28 mouse cellular contexts compared by ENCODE assay signal in genomic region chr2:147082391-147082790, GRCm38 (mm10). TPM values are rescaled to one million over a fixed set of nuclear protein-coding genes. Genes with fewer than 3 reads are reported as not detected.
DNase-seq lines count a peak whose midpoint lies in the region; ATAC-seq and TF ChIP-seq lines count a peak whose summit lies in the region.
"Had no signal": no experiment of that assay in that cellular context is flagged by ENCODE, and none has a peak within 500 bp of the region (broad histone marks: within the 10 kb centered on the region; RNA-seq: fewer than 3 reads in every experiment).

No protein-coding gene starts in this region.

- intact Hi-C loops in left cerebral cortex, postnatal 25 days (cut with DNase I) = loop anchor here (2.0 kb wide), 2 partner anchors 282 to 956 kb away; no protein-coding TSS in a partner anchor

- ATAC-seq in midbrain, embryonic 11.5 days (ENCODE audit: low FRiP score) = no peak
- ATAC-seq in midbrain, embryonic 15.5 days (replicated peaks) = no peak
- ATAC-seq: activated CD4-positive, CD25-positive, alpha-beta regulatory T cell, adult 4 months; CD4-positive, CD25-positive, alpha-beta regulatory T cell, adult 4 months; forebrain, embryonic 13.5 days; forebrain, embryonic 15.5 days; forebrain, postnatal 0 days; Patski had no signal

- H3K27ac ChIP-seq in midbrain, embryonic 11.5 days (ENCODE audit: low read depth, low read length) = no peak overlapping the region
- H3K27ac ChIP-seq in midbrain, embryonic 15.5 days = no peak overlapping the region
- H3K27ac ChIP-seq: embryonic facial prominence, embryonic 10.5 days; embryonic facial prominence, embryonic 12.5 days; forebrain, embryonic 13.5 days; forebrain, embryonic 15.5 days had no signal

- WGBS in midbrain, embryonic 11.5 days = 66% methylated on average over 4 of the region's 4 CpGs
- 65% methylated on average over 4 of the region's 4 CpGs for WGBS in midbrain, embryonic 15.5 days

- H3K4me2 ChIP-seq in midbrain, embryonic 11.5 days = no peak overlapping the region
- H3K4me2 ChIP-seq in midbrain, embryonic 15.5 days = no peak overlapping the region
- H3K4me2 ChIP-seq: embryonic facial prominence, embryonic 12.5 days; forebrain, embryonic 13.5 days; forebrain, embryonic 15.5 days had no signal

- DNase-seq in embryo, embryonic 10.5 days (ENCODE audit: low spot score) = peak; percentile 51
- DNase-seq in embryo, embryonic 10 days (ENCODE audit: low spot score) = no peak
- peak; percentile 91 for DNase-seq in midbrain, embryonic 11.5 days (ENCODE audit: low spot score, missing footprints)
- DNase-seq in brain, embryonic 14.5 days (ENCODE audit: low read depth) = peak; percentile 20
- no peak for DNase-seq in left cerebral cortex, postnatal 25 days (ENCODE audit: low spot score in 2 of 2)
- DNase-seq: adrenal gland, adult 8-10 months; adrenal gland, postnatal 14 days; adrenal gland, postnatal 36 days; B cell, adult 2 months; cerebellum, adult 11 months; cerebellum, adult 18-20 months; cerebellum, adult 8-10 months; cerebellum, adult 9-11 months; cerebellum, postnatal 14 days; forebrain, postnatal 0 days had no signal

- no peak overlapping the region for H3K9ac ChIP-seq in midbrain, embryonic 11.5 days (ENCODE audit: low read length)
- no peak overlapping the region for H3K9ac ChIP-seq in midbrain, embryonic 15.5 days
- H3K9ac ChIP-seq: embryonic facial prominence, embryonic 12.5 days; forebrain, embryonic 13.5 days; forebrain, embryonic 15.5 days; forebrain, postnatal 0 days had no signal

- no peak overlapping the region for H3K4me3 ChIP-seq in midbrain, embryonic 11.5 days (ENCODE audit: low read depth, low read length)
- H3K4me3 ChIP-seq in midbrain, embryonic 15.5 days = no peak overlapping the region
- H3K4me3 ChIP-seq: embryonic facial prominence, embryonic 10.5 days; embryonic facial prominence, embryonic 12.5 days; forebrain, embryonic 13.5 days; forebrain, embryonic 15.5 days had no signal

- TF ChIP-seq POLR2A in brain, embryonic 14.5 days (IDR thresholded peaks at IDR 0.05; ENCODE audit: borderline replicate concordance, extremely low read depth, insufficient read depth, insufficient read length, poor library complexity, severe bottlenecking) = no peak

- no peaks in the 10 kb centered on the region; the same call in 1 of the 2 replicates for H3K36me3 ChIP-seq in midbrain, embryonic 11.5 days (ENCODE audit: control insufficient read depth, insufficient read depth, low read length)
- 0 out of 2 replicates have a peak, but pooled peaks cover under 1% of the 10 kb centered on the region for H3K36me3 ChIP-seq in midbrain, embryonic 15.5 days (replicated peaks)
- H3K36me3 ChIP-seq: embryonic facial prominence, embryonic 12.5 days had no signal

- H3K9me3 ChIP-seq in midbrain, embryonic 11.5 days (ENCODE audit: control insufficient read depth, low read length) = no peaks in the 10 kb centered on the region
- H3K9me3 ChIP-seq in midbrain, embryonic 15.5 days = no peaks in the 10 kb centered on the region
- H3K9me3 ChIP-seq: embryonic facial prominence, embryonic 10.5 days; embryonic facial prominence, embryonic 12.5 days; forebrain, embryonic 13.5 days; forebrain, embryonic 15.5 days had no signal

- TF ChIP-seq CTCF in brain, embryonic 14.5 days (IDR thresholded peaks at IDR 0.05; ENCODE audit: borderline replicate concordance, extremely low read depth, insufficient read depth, insufficient read length) = no peak

- H3K27me3 ChIP-seq in midbrain, embryonic 11.5 days (ENCODE audit: control insufficient read depth, insufficient read depth, low read length) = peaks cover 68% of the 10 kb centered on the region
- H3K27me3 ChIP-seq in midbrain, embryonic 15.5 days (replicated peaks) = peaks cover 72% of the 10 kb centered on the region
- H3K27me3 ChIP-seq: CH12.LX had no signal

- H3K4me1 ChIP-seq in midbrain, embryonic 11.5 days (ENCODE audit: control insufficient read depth, insufficient read depth, low read length) = peaks cover 8% of the 10 kb centered on the region
- H3K4me1 ChIP-seq in midbrain, embryonic 15.5 days = peaks cover 15% of the 10 kb centered on the region

RNA-seq across cellular contexts. Expression of gene Nkx2-4, which starts 2.9 kb away (rescaled TPM):
- 3.0 and 4.3 TPM in 2 replicates for polyA plus RNA-seq in midbrain, embryonic 11.5 days (2014; fragmentation: Nextera tagmentation; extraction: Ambion mirVana)
- 2.4 and 3.8 TPM in 2 replicates for polyA plus RNA-seq in midbrain, embryonic 15.5 days (2015; fragmentation: Nextera tagmentation; extraction: Ambion mirVana)
- 2.2 and 2.5 TPM in 2 replicates for polyA plus RNA-seq in brain, embryonic 14.5 days (2012; rRNA removed)
- not detected for total RNA-seq in left cerebral cortex, postnatal 25 days (2021)
- total RNA-seq: adrenal gland, adult 18-20 months; adrenal gland, adult 8-10 months; adrenal gland, postnatal 14 days; adrenal gland, postnatal 36 days; CH12.LX had no signal
- polyA plus RNA-seq: activated CD4-positive, CD25-positive, alpha-beta regulatory T cell, adult 4 months; CD4-positive, CD25-positive, alpha-beta regulatory T cell, adult 4 months; cortical plate, adult 2 months; embryonic facial prominence, embryonic 14.5 days; G1E; Patski had no signal

Comparison
In these comparisons a context has a peak if more than half of its experiments do, and no peak if none do; other contexts are left out.
1. DNase-seq: peak in embryo, embryonic 10.5 days (single experiment), midbrain, embryonic 11.5 days (single experiment) and brain, embryonic 14.5 days (single experiment); none in embryo, embryonic 10 days (single experiment) and left cerebral cortex, postnatal 25 days (0 of 2).